Mouse (Mus musculus) forebrain, embryonic 14.5 days (tissue): ENCODE measurements around the gene Apoc2. TPM values are rescaled to one million over a fixed set of nuclear protein-coding genes. Genes with fewer than 3 reads are reported as not detected.
A peak's percentile ranks its signal among the peaks of the same experiment; 100 is the strongest.

Source experiments
- ATAC-seq: fragments of 200-750 bp; cut with Nextera tagmentation; 2 replicates; pipeline ENCODE4 v1.8.0; 2017; ENCODE audit warnings: mild to moderate bottlenecking, moderate library complexity
- DNase-seq: peaks from one replicate; pipeline ENCODE4 v3.0.0-alpha.2; 2015; ENCODE audit warnings: low spot score
- H3K27ac ChIP-seq: fragments of 300-500 bp; sonication (generic); 2 replicates; pipeline ENCODE4 v1.5.1; 2014; ENCODE audit warnings: low read depth, mild to moderate bottlenecking, control low read depth, low read length, moderate library complexity
- H3K27me3 ChIP-seq: fragments of 300-500 bp; sonication (generic); replicated peaks from 2 replicates; pipeline ENCODE4 v1.6.1; 2014; ENCODE audit warnings: low read length, control low read depth, mixed read lengths; ENCODE audit not compliant: control insufficient read depth, insufficient read depth
- H3K36me3 ChIP-seq: fragments of 300-500 bp; sonication (generic); 2 replicates; pipeline ENCODE4 v1.6.1; 2014; ENCODE audit warnings: low read length, control low read depth; ENCODE audit not compliant: control insufficient read depth, insufficient read depth
- H3K4me1 ChIP-seq: fragments of 300-500 bp; sonication (generic); 2 replicates; pipeline ENCODE4 v1.6.1; 2014; ENCODE audit warnings: antibody characterized with exemption, low read length, control low read depth; ENCODE audit not compliant: control insufficient read depth, insufficient read depth
- H3K4me2 ChIP-seq: fragments of 300-500 bp; sonication (generic); 2 replicates; pipeline ENCODE4 v1.6.1; 2014; ENCODE audit warnings: mild to moderate bottlenecking, control low read depth, low read length
- H3K4me3 ChIP-seq: fragments of 300-500 bp; sonication (generic); 2 replicates; pipeline ENCODE4 v1.5.1; 2014; ENCODE audit warnings: low read depth, low read length, control low read depth
- H3K9ac ChIP-seq: fragments of 300-500 bp; sonication (generic); 2 replicates; pipeline ENCODE4 v1.6.1; 2014; ENCODE audit warnings: mild to moderate bottlenecking, low read length, control low read depth, moderate library complexity
- H3K9me3 ChIP-seq: fragments of 300-500 bp; sonication (generic); replicated peaks from 2 replicates; pipeline ENCODE4 v1.6.1; 2016; ENCODE audit warnings: low read length, control low read depth, mixed read lengths; ENCODE audit not compliant: control insufficient read depth
- WGBS: fragments of 180-500 bp; shearing (Covaris S2); extraction: QIAGEN DNeasy Blood & Tissue Kit; methylation state at CpG from one replicate; pipeline ENCODE4 v1.1.7; 2014; 5-methylcytosine and 5-hydroxymethylcytosine counted together
- polyA plus RNA-seq: library from polyadenylated mRNA; unstranded; fragments of >200 nt; fragmentation: Nextera tagmentation; extraction: Ambion mirVana; gene quantifications from 2 replicates; pipeline ENCODE4 v1.2.1, GENCODE M21; 2014

The Apoc2 gene
- polyA plus RNA-seq, 1 experiment from 2014 or later, result not detected

- Histone ChIP-seq H3K27ac (peak overlapping the region; percentile 48; the same call in 1 of the 2 replicates), H3K4me3 (no peak overlapping the region), H3K9me3 (no peaks in the 10 kb centered on the region), H3K9ac (no peak overlapping the region), H3K36me3 (peaks cover 20% of the 10 kb centered on the region), H3K4me2 (no peak overlapping the region), H3K4me1 (peaks cover 4% of the 10 kb centered on the region; the same call in 1 of the 2 replicates), H3K27me3 (no peaks in the 10 kb centered on the region)
- ATAC-seq, result 0 out of 2 replicates have a peak, but pooled peaks have one; percentile 49
- WGBS, result 34% methylated on average over 22 of the region's 22 CpGs
- peak; percentile 66 for DNase-seq
Observed at GRCm38 (mm10) chr7:19701069-19701761, 23.5 kb upstream of the Apoc2 start.

- Histone ChIP-seq H3K4me3 (no peak overlapping the region), H3K4me1 (peaks cover 4% of the 10 kb centered on the region; the same call in 1 of the 2 replicates), H3K4me2 (no peak overlapping the region), H3K27ac (no peak overlapping the region), H3K9ac (no peak overlapping the region), H3K36me3 (peaks cover 20% of the 10 kb centered on the region), H3K9me3 (no peaks in the 10 kb centered on the region), H3K27me3 (no peaks in the 10 kb centered on the region)
- no peak for DNase-seq
- 66% methylated on average over 12 of the region's 12 CpGs for WGBS
- no peak for ATAC-seq
Observed at GRCm38 (mm10) chr7:19700299-19701068, 22.7 kb upstream of the Apoc2 start.

GRCm38 (mm10) chr7:19699827-19700148 lies 22.0 kb upstream of the Apoc2 start:
- Histone ChIP-seq H3K27me3 (no peaks in the 10 kb centered on the region), H3K9me3 (no peaks in the 10 kb centered on the region), H3K27ac (no peak overlapping the region), H3K4me2 (no peak overlapping the region), H3K4me1 (peaks cover 4% of the 10 kb centered on the region; the same call in 1 of the 2 replicates), H3K9ac (no peak overlapping the region), H3K36me3 (peaks cover 20% of the 10 kb centered on the region), H3K4me3 (no peak overlapping the region)
- 80% methylated on average over 4 of the region's 4 CpGs for WGBS
- DNase-seq (no peak), ATAC-seq (no peak)

- H3K9me3 ChIP-seq, result no peaks in the 10 kb centered on the region
- DNase-seq (peak; percentile 49), ATAC-seq (peak; percentile 63)
- WGBS, result 1% methylated on average over 20 of the region's 20 CpGs
- peaks cover 14% of the 10 kb centered on the region for H3K36me3 ChIP-seq
- no peaks in the 10 kb centered on the region for H3K27me3 ChIP-seq
- H3K4me3 ChIP-seq, result peak within 1 kb of the TSS; percentile 13
- no peak within 1 kb of the TSS for H3K27ac ChIP-seq
- H3K4me2 ChIP-seq, result peak within 1 kb of the TSS; percentile 40
- peaks cover 4% of the 10 kb centered on the region; the same call in 1 of the 2 replicates for H3K4me1 ChIP-seq
- H3K9ac ChIP-seq, result peak within 1 kb of the TSS; percentile 3
Observed at GRCm38 (mm10) chr7:19698907-19699826, 21.4 kb upstream of the Apoc2 start, which contains the start of gene Apoe. Gene Apoe (minus strand): TSS chr7:19699188.

- WGBS, result 3% methylated on average over 28 of the region's 28 CpGs
- DNase-seq, result peak; percentile 17
- Histone ChIP-seq H3K36me3 (peaks cover 6% of the 10 kb centered on the region), H3K27me3 (no peaks in the 10 kb centered on the region), H3K4me1 (peaks cover 4% of the 10 kb centered on the region; the same call in 1 of the 2 replicates), H3K4me3 (peak overlapping the region; percentile 13), H3K27ac (no peak overlapping the region), H3K4me2 (peak overlapping the region; percentile 40), H3K9ac (peak overlapping the region; percentile 3), H3K9me3 (no peaks in the 10 kb centered on the region)
- peak; percentile 8; the same call in 1 of the 2 replicates for ATAC-seq
Observed at GRCm38 (mm10) chr7:19697949-19698906, 20.5 kb upstream of the Apoc2 start.

GRCm38 (mm10) chr7:19696336-19696873 lies 18.7 kb upstream of the Apoc2 start:
- ATAC-seq, result no peak
- DNase-seq, result no peak
- no peak overlapping the region for H3K4me2 ChIP-seq

GRCm38 (mm10) chr7:19695881-19696280 lies 18.1 kb upstream of the Apoc2 start:
- no peaks in the 10 kb centered on the region for H3K27me3 ChIP-seq
- WGBS, result 92% methylated on average over 6 of the region's 6 CpGs
- H3K4me3 ChIP-seq, result no peak overlapping the region

More at GRCm38 (mm10) chr7:19696336-19696873, 18.7 kb upstream of the Apoc2 start:
- peaks cover 4% of the 10 kb centered on the region; the same call in 1 of the 2 replicates for H3K4me1 ChIP-seq
- no peaks in the 10 kb centered on the region for H3K9me3 ChIP-seq
- H3K36me3 ChIP-seq, result no peaks in the 10 kb centered on the region
- H3K9ac ChIP-seq, result no peak overlapping the region
- WGBS, result 97% methylated on average over 34 of the region's 34 CpGs
- no peak overlapping the region for H3K4me3 ChIP-seq
- no peaks in the 10 kb centered on the region for H3K27me3 ChIP-seq
- H3K27ac ChIP-seq, result no peak overlapping the region

More at GRCm38 (mm10) chr7:19695881-19696280, 18.1 kb upstream of the Apoc2 start:
- H3K4me1 ChIP-seq, result peaks cover 4% of the 10 kb centered on the region; the same call in 1 of the 2 replicates
- H3K36me3 ChIP-seq, result no peaks in the 10 kb centered on the region
- no peaks in the 10 kb centered on the region for H3K9me3 ChIP-seq
- H3K4me2 ChIP-seq, result no peak overlapping the region
- no peak for DNase-seq
- H3K27ac ChIP-seq, result no peak overlapping the region
- ATAC-seq, result no peak
- H3K9ac ChIP-seq, result no peak overlapping the region
